Mouse (Mus musculus) cerebellum, postnatal 4 days (tissue): ENCODE data around the gene Ndufc2.

Experiments
- DNase-seq, 2 experiments: peaks; one replicate each; pipeline ENCODE4 v3.0.0; 2022; ENCODE audit warnings: low spot score in 2 of 2, mixed read lengths in 1 of 2

Gene Ndufc2

DNA sequence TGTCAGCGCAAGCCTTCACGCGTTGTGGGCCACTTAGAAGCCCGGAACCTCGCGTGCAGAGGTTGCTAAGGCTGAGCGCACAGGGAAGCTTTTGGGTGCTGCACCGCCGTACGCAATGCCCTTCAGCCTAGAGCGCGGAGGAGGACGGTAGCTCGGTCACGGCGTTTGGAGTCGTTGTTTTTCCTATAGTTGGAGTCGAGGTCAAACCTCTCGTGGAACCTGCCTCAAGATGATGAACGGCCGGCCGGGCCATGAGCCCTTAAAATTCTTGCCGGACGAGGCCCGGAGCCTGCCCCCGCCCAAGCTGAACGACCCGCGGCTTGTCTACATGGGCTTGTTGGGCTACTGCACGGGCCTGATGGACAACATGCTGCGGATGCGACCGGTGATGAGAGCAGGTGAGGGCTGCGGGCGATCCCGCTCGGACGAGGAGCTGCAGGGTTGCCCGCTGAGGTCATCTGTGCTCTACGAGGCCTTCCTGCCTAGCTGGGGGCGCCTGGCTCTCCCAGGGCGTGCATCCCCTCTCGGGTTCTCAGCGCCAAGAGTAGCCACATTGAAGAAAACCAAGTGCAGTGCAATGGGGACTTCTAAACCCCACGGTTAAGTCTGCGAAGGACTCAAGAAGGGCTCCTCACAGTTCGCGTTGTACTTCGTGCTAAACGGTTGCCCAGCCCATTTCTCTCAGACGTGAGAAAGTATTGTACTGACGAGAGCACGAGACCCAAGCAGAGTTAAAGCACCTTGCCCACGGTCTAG lies at the start of gene Ndufc2:
Gene Ndufc2, plus strand, starts transcription at position 44 of the 756 bp plus-strand sequence.
- peak; percentile 50 to 79 for DNase-seq

DNA sequence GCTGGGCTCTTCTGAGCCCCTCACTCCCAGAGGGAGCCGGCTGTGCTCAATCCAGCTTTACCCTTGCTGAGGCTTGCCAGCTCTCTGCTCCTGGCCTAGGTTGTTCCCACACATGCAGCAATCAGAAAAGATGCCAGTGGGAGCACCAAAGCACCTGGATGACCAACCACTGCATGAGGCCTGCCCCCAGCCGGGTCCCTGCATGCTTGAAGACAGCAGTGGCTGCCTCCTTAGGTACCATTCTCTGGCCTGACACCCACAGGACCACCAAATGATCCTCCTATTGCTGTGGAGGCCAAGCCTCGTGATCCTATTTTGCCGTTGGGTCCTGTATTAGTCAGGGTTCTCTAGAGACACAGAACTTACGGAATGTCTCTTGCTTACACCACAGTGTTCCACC lies 48.9 kb upstream of the Ndufc2 start:
- DNase-seq, result no peak

DNA sequence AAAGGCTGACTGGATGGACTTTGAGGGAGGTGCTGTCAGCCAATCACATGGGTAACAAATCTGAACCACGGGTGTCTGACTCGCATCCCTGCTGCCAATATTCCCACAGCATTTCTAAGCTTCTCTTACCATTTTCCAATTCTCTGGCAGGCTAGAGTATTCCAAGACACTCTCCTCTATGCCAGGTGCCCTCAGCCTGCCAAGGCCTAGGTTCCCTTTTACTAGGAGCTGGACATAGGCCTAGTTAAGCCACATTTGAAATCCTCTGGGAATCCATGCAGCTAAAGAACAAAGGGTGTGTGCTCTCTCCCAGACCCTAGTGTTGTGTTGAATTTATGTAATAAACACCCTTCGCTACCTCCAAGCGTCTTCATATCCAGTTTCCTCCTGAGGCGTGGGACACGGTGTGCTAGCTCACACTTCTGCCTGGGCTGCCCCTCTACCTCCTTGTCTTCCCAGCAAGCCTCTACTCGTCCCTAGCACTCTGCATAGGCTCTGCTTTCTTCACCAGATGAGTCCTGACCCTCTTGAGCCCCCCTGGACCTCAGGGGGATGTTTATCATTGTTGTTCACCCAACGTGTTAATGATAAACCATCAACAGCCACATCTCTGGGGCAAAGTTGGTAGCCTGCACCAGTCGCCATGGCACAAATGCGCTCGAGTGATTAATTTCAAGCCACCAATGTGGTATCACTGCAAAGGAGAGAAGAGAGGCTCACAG lies 47.9 kb upstream of the Ndufc2 start:
- DNase-seq, result no peak

DNA sequence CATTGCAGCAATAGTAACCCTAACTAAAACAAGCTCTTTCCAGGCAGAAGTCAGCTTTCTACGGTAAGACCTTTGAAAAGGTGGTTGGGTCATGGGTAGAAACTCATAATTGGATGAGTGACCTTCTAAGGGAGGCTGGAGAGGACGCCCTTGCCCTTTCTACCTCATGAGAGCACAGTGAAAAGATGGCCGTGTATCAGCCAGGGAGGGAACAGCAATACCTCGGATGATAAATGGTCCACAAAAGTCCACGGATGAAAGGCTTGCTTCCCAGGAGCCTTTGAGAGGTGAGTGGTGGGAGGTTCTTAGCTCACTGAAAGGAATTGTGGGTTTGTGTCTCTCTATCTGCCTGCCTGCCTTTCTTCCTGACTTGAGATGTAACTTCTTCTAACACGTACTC lies 46.4 kb upstream of the Ndufc2 start:
- DNase-seq, result no peak

DNA sequence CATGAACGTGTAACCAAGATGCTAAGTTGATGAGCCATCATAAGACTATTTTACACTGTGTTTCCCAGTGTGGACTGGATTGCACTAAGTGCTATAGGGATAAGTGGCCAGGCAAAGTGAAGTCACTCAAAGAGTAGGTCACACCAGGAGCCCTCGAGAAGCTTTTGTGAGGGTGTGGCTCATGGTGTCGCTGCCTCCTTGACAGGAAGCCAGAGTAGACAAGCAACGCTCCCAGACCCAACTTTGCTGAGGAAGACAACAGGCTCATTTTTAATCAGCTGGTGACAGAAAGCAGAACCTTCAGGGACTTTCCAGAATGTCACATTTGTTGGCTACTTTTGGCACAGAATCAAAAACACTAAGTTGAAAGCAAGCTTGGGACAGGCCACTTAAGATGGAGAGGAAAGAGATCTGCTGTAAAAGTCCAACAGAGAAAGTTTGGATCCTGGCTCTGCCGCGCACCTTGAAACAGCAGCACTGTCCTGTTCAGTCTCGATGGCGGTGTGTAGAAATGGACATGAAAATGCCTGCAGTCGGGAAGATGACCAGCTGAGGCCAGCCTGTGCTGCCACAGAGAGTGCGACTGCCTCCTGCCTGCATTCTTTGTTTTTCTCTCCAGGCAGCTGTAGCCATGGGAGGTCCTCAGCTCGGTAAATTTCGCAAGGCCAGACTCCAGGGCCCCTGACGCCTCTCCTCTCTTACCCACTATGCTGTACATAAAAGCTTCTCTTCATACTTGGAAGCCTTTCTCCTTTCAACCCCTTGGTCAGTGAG lies 44.5 kb upstream of the Ndufc2 start:
- DNase-seq, result no peak

DNA sequence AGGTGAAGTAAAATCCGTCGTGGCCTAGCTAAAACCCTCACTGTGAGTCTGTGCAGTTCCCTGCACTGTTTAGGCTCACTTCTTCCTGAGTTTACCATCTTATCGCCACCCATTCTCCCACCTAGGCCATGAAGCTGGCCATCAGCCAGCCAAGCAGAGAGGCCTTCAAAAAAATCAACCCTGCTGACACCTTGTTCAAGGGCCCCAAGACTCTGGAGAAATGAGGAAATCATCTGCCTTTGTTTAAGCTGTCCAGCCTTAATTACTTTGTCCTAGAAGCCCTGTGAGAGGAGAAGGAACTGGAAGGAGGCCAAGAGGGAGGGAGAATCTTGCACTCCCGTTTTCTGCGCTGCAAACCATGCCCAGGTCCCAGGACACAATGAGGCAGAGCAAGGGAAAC lies 43.5 kb upstream of the Ndufc2 start:
- DNase-seq, result no peak

DNA sequence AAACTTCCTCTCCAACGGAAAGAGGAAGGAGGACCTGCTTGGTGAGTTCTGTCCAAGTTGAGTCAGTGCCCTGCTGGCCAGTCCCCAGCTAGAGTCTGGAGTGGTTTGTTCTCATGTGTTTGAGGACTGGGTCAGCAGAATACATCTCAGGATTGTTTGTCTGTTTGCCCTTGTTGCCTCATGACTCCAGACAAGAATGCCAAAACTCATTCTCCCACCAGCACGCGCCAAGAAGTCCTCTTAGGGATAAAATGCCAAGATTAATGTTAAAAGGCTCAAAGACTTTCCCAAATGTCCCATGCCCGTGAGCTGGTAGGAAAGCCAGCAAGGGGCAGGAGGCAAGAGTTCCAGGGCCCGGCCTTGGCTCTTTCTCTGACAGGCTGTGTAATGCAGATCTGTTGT lies 42.9 kb upstream of the Ndufc2 start:
- no peak for DNase-seq

DNA sequence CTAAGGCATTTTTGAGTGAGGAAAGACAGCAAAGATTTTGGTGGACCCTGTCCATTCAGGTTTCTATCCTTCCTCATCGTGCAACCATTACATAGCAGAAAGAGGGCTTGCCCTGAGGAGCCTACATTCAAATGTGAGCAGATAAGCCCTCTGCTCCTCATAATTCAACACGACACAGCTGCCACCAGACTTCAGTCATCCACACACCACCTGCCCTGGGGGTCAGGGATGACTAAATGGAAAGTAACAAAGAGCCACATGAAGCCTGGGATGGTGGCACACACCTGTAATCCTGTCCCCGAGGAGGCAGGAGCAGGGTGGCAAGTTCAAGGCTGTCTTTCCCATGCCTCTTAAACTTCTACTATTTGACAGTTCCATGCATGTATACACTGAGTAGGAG lies 42.0 kb upstream of the Ndufc2 start:
- no peak for DNase-seq

DNA sequence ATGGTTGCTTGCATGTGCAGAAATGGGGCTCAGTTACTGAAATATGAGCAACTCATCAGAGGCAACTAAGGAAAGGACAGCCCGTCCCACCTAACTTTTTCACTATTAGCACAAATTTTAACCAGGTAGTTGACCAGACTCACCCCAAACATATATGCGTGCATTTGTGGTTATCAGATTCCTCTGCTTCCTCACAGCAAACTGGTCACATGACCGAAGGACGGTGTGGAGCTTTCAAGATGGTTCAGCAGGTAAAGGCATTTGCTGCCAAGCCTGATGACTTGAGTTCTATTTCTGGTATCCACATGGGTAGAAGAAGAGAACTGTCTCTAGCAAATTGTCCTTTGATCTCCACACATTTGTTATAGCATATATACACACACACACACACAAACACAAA lies 41.5 kb upstream of the Ndufc2 start:
- no peak for DNase-seq

DNA sequence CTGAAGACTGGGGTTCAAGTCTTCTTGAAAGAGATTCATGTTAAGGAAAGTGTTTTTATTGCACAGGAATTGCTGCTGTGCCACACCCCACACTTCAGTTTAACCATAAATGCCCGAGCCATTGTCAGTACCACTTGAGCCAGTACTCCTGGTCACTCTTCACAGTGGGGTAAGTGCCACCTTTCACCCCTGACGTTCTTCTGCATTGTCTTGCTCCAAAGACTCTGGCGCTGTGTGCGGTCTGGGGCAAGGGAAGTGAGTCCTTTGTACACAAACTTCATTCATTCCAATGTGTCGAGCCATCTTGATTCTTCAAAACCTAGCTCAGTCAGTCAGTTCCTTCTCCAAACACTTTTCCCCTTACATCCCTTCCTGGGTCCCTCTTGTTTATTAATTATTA lies 39.6 kb upstream of the Ndufc2 start:
- DNase-seq, result no peak

DNA sequence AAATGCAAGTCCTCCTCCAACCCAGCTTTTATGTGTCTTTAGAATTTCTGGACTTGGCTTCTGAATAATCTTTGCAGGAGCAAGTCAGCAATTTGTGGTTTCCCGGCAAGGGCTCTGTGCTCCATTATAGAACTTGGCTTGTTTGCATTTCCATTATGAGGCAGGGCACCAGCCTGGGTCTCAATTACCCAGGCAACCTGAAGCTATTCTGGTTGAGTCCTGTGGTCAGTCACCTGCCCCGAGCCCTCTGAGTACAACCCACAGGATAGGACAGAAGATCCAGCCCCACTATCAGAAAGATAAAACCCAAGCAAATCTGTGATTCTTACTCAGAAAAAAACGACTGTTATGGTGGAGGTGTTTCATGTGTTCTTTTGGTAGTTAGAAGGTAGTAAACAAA lies 38.8 kb upstream of the Ndufc2 start:
- DNase-seq, result no peak

DNA sequence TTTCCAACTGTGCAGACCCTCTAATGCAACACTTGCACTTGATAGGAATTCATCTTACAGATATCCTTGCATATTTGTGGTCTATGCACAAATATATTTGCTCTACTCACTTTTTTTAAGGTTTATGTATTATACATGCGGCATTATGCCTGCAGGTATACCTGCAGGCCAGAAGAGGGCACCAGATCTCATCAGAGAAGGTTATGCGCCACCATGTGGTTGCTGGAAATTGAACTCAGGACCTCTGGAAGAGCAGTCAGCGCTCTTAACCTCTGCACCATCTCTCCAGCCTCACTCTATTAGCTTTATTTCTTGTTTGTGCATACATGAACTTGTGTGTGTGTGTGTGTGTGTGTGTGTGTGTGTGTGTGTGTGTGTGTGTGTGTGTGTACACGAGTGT lies 38.3 kb upstream of the Ndufc2 start:
- peak in 1 of 2 experiments; percentile 28 for DNase-seq

DNA sequence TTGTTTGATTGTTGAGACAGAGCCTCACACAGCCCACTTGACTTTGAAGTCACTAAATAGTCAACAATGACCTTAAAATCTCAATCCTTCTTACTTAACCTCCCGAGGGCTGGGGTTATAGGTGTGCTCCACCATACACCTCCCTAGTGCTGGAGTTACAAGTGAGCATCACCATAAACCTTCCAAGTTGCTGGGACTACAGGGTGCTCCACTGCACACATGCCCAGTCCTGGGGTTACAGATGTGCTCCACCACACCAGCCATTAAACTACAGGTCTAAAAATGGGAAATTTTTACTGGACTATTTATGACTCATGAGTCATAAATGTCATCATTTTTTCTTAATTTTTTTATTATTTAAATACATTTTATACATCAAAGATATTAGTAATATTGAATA lies 33.9 kb upstream of the Ndufc2 start:
- DNase-seq, result no peak

DNA sequence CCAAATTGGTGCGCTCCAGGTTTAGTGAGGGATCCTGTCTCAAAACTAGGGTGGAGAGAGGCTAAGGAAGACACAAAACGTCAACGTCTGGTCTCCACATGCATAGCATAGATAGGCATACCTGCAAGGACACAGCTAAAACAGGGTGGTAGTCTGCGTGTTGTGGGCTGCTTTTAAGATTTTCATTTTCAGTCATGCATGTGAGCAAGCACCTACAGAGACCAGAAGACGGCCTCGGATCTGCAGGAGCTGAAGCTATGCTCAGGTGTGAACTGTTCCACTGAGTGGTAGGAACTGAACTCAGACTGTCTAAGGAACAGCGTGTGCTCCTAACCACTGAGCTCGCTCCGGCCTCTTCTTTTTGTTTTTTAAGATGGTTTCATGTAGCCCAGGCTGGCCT lies 24.7 kb upstream of the Ndufc2 start:
- no peak for DNase-seq

DNA sequence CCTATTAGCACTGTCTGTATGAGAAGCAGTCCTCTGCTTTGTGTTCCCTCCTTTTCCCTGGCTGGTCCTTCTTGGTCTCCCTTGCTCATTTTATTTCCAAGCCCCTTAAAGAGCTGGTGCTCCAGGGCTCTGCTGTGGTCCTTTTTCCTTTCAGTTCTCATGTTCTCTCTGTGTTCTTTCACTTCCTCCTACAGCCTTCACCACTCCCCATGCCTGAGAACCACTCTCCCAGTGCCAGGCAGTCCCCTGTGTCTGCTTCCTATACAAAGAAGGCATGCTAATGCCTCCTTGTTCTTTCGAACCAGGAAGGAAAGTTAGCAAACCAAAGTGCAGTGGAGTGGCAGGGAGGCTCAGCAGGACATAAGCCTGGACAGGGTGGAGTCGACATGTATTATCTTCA lies 23.9 kb upstream of the Ndufc2 start:
- no peak for DNase-seq

DNA sequence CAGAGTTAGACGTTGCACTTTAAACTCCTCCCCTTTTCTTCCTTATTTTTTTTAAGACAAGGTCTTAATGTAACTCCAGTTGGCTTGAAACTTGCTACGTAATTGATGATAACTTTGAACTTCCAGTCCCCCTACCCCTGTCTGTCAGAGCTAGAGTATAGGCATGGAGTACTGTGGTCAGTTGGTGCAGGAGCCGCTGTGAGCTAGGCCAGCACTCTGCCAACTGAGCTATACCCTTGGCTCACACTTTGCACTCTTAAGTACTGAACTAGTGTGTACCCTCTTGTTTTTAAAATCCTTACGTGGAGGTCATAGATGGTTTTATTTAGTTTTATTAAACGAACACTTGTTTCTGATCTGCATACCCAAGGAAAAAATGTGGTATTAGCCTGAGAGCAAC lies 20.5 kb upstream of the Ndufc2 start:
- DNase-seq, result no peak

DNA sequence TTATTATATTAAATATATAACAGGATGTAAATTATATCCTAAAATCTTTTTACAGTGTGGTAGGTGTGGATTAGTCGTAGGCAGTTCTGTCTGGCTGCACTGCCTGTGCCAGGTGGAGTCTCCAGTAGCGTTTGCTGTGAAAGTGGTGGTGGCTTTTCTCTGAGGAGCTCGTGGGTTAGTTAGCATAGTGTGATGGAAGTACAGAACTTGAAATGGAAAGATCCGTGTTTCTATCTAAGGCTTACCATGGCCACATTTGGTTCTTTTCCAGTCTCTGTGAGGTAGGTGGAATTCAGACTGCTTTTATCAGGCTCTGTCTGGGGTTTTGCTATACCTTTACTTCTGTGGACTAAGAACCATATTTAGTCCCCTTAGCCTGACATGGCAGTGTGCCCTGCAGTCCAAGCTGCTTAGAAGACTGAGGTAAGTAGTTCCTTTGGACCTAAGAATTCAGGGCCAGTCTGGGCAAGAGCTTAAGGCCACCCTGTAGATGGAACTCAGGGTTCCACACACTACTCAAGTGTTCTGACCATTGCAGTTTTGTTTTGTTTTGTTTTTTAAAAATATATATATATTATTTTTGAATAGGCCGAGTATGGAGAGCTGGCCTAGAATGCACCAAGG lies 19.2 kb upstream of the Ndufc2 start:
- DNase-seq, result no peak

DNA sequence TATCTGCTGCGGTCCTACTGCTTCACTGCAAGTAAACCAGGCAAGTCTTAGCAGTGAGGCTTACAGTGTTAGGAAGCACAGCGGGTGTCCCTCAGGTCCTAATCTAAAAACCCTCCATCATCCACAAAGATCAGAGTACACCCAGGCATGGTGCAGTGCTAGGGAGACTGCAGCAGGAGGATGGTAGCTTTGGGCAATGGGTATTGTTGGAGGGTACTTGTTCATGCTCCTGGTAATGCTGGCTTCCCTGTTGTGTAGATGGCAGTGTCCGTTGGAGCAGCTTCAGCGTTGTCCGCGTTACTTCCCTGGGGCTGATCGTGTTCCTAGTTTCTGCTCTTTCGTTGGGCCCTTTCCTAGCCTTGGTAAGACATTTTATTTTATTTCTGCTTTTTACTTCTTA lies 17.1 kb upstream of the Ndufc2 start:
- no peak for DNase-seq

DNA sequence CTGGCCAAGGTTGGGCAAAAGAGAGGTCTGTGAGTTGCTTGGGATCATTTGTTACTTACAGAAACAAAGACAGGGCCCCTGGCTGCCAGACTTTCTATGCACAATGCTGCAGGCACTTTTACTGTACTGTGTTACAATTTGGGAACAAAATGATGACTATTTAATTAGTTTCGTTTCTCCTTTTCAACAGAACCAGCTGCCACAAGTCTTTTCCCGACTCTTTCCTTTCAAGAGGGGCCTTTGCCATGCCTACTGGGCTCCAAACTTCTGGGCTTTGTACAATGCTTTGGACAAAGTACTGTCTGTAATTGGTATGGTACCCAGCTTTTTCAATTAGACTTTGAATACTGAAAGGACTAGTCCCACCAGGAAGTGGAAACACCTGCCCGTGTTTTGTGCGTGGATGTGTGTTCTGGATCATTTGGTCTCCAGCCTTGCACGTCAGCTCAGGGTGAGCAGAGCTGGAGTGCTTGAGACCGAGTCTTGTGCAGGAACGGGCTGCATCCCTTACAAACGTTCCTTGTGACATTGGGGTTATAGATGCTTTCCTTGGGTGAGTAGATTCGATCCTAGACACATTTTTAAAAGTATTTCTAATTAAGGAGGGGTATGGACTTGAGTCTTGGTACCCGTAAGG lies 16.2 kb upstream of the Ndufc2 start:
- no peak for DNase-seq

DNA sequence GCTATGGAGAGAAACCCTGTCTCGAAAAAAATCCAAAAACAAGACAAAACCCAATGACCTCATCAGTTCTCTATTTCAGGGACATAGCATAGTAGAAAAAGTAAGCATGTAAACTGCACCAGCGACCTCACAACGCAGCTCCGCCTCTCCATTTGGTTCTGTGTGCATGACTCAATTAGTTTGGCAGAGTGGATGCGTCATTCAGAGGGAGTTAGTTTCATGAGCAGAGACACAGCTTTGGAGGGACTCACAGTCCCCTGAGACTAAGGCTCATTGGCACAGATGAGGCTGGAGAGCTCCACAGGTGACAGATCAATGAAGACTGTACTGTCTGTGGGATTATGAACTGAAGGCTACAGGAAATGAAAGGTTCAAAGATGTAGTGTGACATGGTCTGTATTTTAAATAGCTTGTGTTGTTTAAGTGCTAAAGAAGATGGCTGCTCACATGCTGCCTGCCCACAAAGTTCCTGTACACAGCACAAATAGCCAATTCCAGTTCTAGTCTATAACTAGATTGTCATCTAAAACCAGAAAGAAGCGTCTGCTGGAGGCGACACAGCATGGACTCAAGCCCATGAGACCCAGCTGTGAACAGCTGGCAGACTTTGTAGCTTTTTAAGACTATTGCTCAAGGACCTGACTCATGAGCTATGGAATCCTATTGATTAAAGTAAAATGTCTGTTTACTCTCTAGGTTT lies 13.5 kb upstream of the Ndufc2 start:
- no peak for DNase-seq

DNA sequence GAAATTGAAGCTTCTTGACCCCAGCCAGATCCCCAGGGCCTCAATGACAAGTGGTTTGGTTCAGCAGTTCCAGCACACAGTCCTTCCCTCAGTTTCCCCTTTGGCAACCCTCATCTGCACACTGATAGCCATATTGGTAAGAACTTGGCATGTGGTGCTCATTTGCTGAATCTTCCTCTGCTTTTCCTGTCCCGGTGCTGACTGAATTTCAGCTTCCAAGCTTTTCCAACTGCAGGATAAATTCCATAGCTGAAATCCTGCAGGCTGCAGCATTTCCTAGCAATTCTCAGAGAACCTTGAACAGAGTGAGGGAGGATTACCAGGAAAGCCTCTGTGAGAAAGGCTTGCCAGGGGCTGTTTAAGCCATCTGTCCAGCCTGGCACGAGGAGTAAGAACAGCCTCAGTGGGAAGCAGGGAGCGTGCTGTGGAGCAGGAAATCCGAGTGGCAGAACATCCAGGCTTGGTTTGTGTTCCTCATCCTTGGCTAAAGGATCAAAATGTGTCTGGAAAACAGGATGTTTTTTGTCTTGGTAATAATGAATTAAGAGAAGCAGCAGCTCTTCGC lies 12.9 kb upstream of the Ndufc2 start:
- DNase-seq, result peak in 1 of 2 experiments; percentile 76
